Mouse (Mus musculus) neural tube, embryonic 12.5 days (tissue): ENCODE results near the gene Fer1l5. TPM values are rescaled to one million over a fixed set of nuclear protein-coding genes. Genes with fewer than 3 reads are reported as not detected.

Source experiments
- ATAC-seq: fragments of 200-750 bp; cut with Nextera tagmentation; 2 replicates; pipeline ENCODE4 v1.8.0; 2017; ENCODE audit warnings: low read depth, mild to moderate bottlenecking, moderate TSS enrichment, moderate library complexity; ENCODE audit not compliant: low FRiP score
- H3K27ac ChIP-seq: fragments of 300-500 bp; sonication (generic); 2 replicates; pipeline ENCODE4 v1.5.1; 2016
- H3K27me3 ChIP-seq: fragments of 300-500 bp; sonication (generic); replicated peaks from 2 replicates; pipeline ENCODE4 v1.6.1; 2016; ENCODE audit warnings: mild to moderate bottlenecking
- H3K36me3 ChIP-seq: fragments of 300-500 bp; sonication (generic); 2 replicates; pipeline ENCODE4 v1.6.1; 2016; ENCODE audit warnings: mild to moderate bottlenecking
- H3K4me1 ChIP-seq: fragments of 300-500 bp; sonication (generic); 2 replicates; pipeline ENCODE4 v1.6.1; 2016
- H3K4me2 ChIP-seq: fragments of 300-500 bp; sonication (generic); replicated peaks from 2 replicates; pipeline ENCODE4 v1.6.1; 2016; ENCODE audit warnings: mild to moderate bottlenecking
- H3K4me3 ChIP-seq: fragments of 300-500 bp; sonication (generic); 2 replicates; pipeline ENCODE4 v1.5.1; 2016
- H3K9ac ChIP-seq: fragments of 300-500 bp; sonication (generic); 2 replicates; pipeline ENCODE4 v1.6.1; 2016; ENCODE audit warnings: mild to moderate bottlenecking
- H3K9me3 ChIP-seq: fragments of 300-500 bp; sonication (generic); 2 replicates; pipeline ENCODE4 v1.6.1; 2016; ENCODE audit warnings: mild to moderate bottlenecking
- WGBS: fragments of 180-500 bp; shearing (Covaris S2); methylation state at CpG from one replicate; pipeline ENCODE4 v1.1.7; 2016; 5-methylcytosine and 5-hydroxymethylcytosine counted together
- polyA plus RNA-seq: library from polyadenylated mRNA; unstranded; fragments of >200 nt; fragmentation: Nextera tagmentation; extraction: Ambion mirVana; gene quantifications from 2 replicates; pipeline ENCODE4 v1.2.1, GENCODE M21; 2016

Gene Fer1l5
- polyA plus RNA-seq, 1 experiment from 2014 or later, result 2.1 TPM

DNA sequence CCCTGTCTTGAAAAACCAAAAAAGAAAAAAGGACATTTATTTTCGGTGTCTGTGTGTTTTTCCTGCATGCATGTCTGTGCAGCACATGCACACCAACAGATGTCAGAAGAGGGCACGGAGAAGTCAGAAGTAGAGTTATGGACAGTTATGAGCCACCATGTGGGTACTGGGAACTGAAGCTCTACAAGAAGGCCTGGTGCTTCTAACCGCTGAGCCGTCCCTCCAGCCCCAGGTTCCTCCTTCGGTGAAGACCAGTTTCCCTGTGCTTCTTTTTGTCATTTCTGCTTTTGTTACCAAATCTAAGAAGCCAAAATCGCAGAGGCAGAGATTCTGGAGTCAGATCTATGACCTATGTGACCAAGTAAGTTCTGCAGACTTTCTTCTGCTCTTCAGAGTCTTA, 64.4 kb downstream of the Fer1l5 start:
- 93% methylated on average over 6 of the region's 6 CpGs for WGBS
- Histone ChIP-seq H3K9me3 (no peaks in the 10 kb centered on the region), H3K27me3 (no peaks in the 10 kb centered on the region), H3K4me1 (no peaks in the 10 kb centered on the region), H3K27ac (no peak overlapping the region), H3K4me2 (no peak overlapping the region), H3K9ac (no peak overlapping the region), H3K36me3 (peaks cover 82% of the 10 kb centered on the region), H3K4me3 (no peak overlapping the region)
- no peak for ATAC-seq

- peaks cover 79% of the 10 kb centered on the region for H3K36me3 ChIP-seq
- ATAC-seq, result no peak
- H3K9me3 ChIP-seq, result no peaks in the 10 kb centered on the region
- no peak overlapping the region for H3K4me2 ChIP-seq
- H3K9ac ChIP-seq, result no peak overlapping the region
- H3K27me3 ChIP-seq, result no peaks in the 10 kb centered on the region
- H3K4me1 ChIP-seq, result no peaks in the 10 kb centered on the region
- H3K4me3 ChIP-seq, result no peak overlapping the region
- no peak overlapping the region for H3K27ac ChIP-seq
- WGBS, result 97% methylated on average over 3 of the region's 3 CpGs
Observed at GRCm38 (mm10) chr1:36437223-36437622, 65.1 kb downstream of the Fer1l5 start.

GRCm38 (mm10) chr1:36441101-36441500, 69.0 kb downstream of the Fer1l5 start:
- WGBS, result 92% methylated on average over 4 of the region's 4 CpGs

GRCm38 (mm10) chr1:36444471-36445464, 72.7 kb downstream of the Fer1l5 start, which contains the start of gene Lman2l:
Lman2l (minus strand) TSS chr1:36445271.
- Histone ChIP-seq H3K9ac (peak within 1 kb of the TSS; percentile 74), H3K27ac (peak within 1 kb of the TSS; percentile 55), H3K4me1 (0 out of 2 replicates have a peak, but pooled peaks cover 5% of the 10 kb centered on the region), H3K9me3 (no peaks in the 10 kb centered on the region), H3K4me2 (peak within 1 kb of the TSS; percentile 72), H3K27me3 (no peaks in the 10 kb centered on the region), H3K36me3 (peaks cover 15% of the 10 kb centered on the region; the same call in 1 of the 2 replicates), H3K4me3 (peak within 1 kb of the TSS; percentile 74)
- 1% methylated on average over 57 of the region's 57 CpGs for WGBS
- ATAC-seq, result peak; percentile 99

More at GRCm38 (mm10) chr1:36441101-36441500, 69.0 kb downstream of the Fer1l5 start:
- Histone ChIP-seq H3K4me3 (no peak overlapping the region), H3K9ac (no peak overlapping the region), H3K4me1 (0 out of 2 replicates have a peak, but pooled peaks cover 5% of the 10 kb centered on the region), H3K4me2 (no peak overlapping the region), H3K27ac (no peak overlapping the region), H3K27me3 (no peaks in the 10 kb centered on the region), H3K9me3 (no peaks in the 10 kb centered on the region), H3K36me3 (peaks cover 52% of the 10 kb centered on the region)
- no peak for ATAC-seq

GRCm38 (mm10) chr1:36445508-36445907, 73.4 kb downstream of the Fer1l5 start:
- Histone ChIP-seq H3K27me3 (no peaks in the 10 kb centered on the region), H3K9me3 (no peaks in the 10 kb centered on the region), H3K4me3 (no peak overlapping the region), H3K36me3 (peaks cover 15% of the 10 kb centered on the region; the same call in 1 of the 2 replicates), H3K9ac (no peak overlapping the region), H3K4me1 (0 out of 2 replicates have a peak, but pooled peaks cover 5% of the 10 kb centered on the region), H3K4me2 (no peak overlapping the region), H3K27ac (no peak overlapping the region)
- 44% methylated on average over 8 of the region's 8 CpGs for WGBS
- ATAC-seq, result peak; percentile 48; the same call in 1 of the 2 replicates

GRCm38 (mm10) chr1:36446106-36446824, 74.2 kb downstream of the Fer1l5 start:
- H3K27ac ChIP-seq, result no peak overlapping the region
- H3K4me1 ChIP-seq, result 0 out of 2 replicates have a peak, but pooled peaks cover 5% of the 10 kb centered on the region
- no peaks in the 10 kb centered on the region for H3K9me3 ChIP-seq
- peaks cover 12% of the 10 kb centered on the region; the same call in 1 of the 2 replicates for H3K36me3 ChIP-seq
- H3K9ac ChIP-seq, result no peak overlapping the region
- no peaks in the 10 kb centered on the region for H3K27me3 ChIP-seq
- no peak overlapping the region for H3K4me3 ChIP-seq
- 88% methylated on average over 5 of the region's 5 CpGs for WGBS
- ATAC-seq, result no peak
- H3K4me2 ChIP-seq, result no peak overlapping the region

GRCm38 (mm10) chr1:36446841-36447240, 74.8 kb downstream of the Fer1l5 start:
- no peak for ATAC-seq
- Histone ChIP-seq H3K27me3 (no peaks in the 10 kb centered on the region), H3K4me3 (no peak overlapping the region), H3K9me3 (no peaks in the 10 kb centered on the region), H3K36me3 (peaks cover 9% of the 10 kb centered on the region; the same call in 1 of the 2 replicates), H3K27ac (no peak overlapping the region), H3K4me2 (no peak overlapping the region), H3K9ac (no peak overlapping the region), H3K4me1 (0 out of 2 replicates have a peak, but pooled peaks cover 5% of the 10 kb centered on the region)
- WGBS, result 92% methylated on average over 5 of the region's 5 CpGs

DNA sequence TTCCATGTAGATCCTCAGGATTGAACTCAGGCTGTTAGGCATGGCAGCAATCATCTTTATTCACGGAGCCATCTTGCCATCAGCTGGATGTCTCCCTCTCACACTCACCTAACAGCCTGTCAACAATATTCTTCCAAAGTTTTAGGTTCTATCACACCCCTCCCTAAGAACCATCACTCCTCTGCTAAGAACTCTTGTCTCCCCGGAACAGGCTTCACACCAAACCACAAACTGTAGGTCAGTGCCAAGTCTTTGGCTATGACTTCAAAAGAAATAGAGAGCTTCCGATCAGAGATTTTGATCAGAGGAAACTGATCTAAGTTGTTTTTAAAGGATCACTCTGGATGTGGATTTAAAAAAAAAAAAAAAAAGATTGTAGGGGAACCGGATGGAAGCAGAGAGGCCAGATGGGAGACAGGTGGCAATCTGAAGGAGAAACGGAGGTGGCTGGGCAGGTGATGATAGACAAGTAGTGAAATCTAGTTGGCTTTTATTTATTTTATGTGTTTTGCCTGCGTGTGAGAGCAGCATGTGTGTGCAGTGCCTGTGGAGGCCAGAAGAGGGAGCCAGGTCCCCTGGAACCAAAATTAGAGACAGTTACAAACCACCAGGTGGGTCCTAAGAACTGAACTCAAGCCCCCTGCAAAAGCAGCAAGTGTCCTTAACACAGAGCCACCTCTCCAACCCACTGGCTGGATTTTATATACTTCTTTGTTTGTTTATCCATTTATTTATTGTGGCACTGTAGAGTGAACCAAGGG, 82.1 kb downstream of the Fer1l5 start:
- no peaks in the 10 kb centered on the region for H3K9me3 ChIP-seq
- no peak for ATAC-seq
- no peak overlapping the region for H3K9ac ChIP-seq
- no peaks in the 10 kb centered on the region for H3K4me1 ChIP-seq
- no peak overlapping the region for H3K4me2 ChIP-seq
- H3K27me3 ChIP-seq, result no peaks in the 10 kb centered on the region
- H3K27ac ChIP-seq, result no peak overlapping the region
- no peaks in the 10 kb centered on the region for H3K36me3 ChIP-seq
- no peak overlapping the region for H3K4me3 ChIP-seq
- WGBS, result 89% methylated on average over 6 of the region's 6 CpGs

DNA sequence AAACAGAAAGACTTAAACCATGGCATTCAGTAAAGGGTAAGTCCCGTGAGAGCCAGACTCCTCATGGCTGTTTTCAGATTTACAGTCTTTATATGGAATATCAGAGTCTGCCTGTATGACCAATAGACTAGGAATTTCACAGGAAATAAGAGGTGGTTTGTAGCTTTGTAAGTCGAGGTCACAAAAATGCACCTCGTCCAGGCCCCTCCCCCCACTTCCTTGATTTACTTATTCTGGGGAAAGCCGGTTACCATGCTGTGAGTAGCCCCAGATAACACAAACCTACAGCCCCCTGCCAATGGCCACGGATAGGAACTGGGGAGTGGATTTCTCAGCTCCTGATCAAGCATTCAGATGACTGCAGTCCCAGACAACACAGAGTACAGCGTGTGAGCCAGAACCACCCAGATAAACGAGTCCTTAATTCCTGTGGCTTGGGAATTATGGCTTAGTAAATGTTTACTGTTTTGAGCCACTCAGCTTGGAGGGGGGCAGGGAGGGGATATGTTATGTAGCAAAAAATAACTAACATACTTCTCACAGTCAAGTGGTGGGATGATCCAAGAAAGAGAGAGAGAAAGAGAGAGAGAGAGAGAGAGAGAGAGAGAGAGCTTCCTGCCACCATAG, 85.4 kb downstream of the Fer1l5 start:
- Histone ChIP-seq H3K27me3 (no peaks in the 10 kb centered on the region), H3K9ac (no peak overlapping the region), H3K27ac (no peak overlapping the region), H3K9me3 (no peaks in the 10 kb centered on the region), H3K4me2 (no peak overlapping the region), H3K4me1 (no peaks in the 10 kb centered on the region), H3K4me3 (no peak overlapping the region), H3K36me3 (no peaks in the 10 kb centered on the region)
- 47% methylated on average over 7 of the region's 7 CpGs for WGBS
- no peak for ATAC-seq

- Histone ChIP-seq H3K4me2 (no peak overlapping the region), H3K27ac (no peak overlapping the region), H3K36me3 (no peaks in the 10 kb centered on the region), H3K4me1 (no peaks in the 10 kb centered on the region), H3K9me3 (no peaks in the 10 kb centered on the region), H3K9ac (no peak overlapping the region), H3K27me3 (no peaks in the 10 kb centered on the region), H3K4me3 (no peak overlapping the region)
- ATAC-seq, result no peak
- WGBS, result 87% methylated on average over 5 of the region's 5 CpGs
Observed at GRCm38 (mm10) chr1:36458169-36458568, 86.1 kb downstream of the Fer1l5 start.

DNA sequence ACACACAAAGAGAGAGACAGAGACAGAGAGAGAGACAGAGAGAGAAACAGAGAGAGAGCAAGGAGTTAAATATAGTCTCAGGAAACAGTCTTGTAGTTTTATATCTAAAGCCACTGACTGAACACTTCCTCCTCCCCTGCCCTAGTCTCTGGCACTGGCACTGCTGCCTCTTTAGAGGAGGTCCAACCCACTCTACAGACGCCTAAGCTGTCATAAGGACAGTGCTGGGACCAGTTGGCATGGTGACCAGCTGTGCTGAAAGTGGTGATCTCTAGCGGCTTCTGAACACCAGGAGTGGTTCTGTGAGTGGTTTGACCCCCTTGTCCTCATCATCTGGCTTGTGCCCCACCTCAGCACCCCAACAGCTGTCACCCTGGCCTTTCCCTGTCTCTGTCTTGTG, 89.7 kb downstream of the Fer1l5 start:
- no peaks in the 10 kb centered on the region for H3K4me1 ChIP-seq
- no peaks in the 10 kb centered on the region for H3K36me3 ChIP-seq
- H3K27ac ChIP-seq, result no peak overlapping the region
- H3K27me3 ChIP-seq, result no peaks in the 10 kb centered on the region
- H3K9ac ChIP-seq, result no peak overlapping the region
- H3K4me3 ChIP-seq, result no peak overlapping the region
- H3K9me3 ChIP-seq, result no peaks in the 10 kb centered on the region
- no peak for ATAC-seq
- H3K4me2 ChIP-seq, result no peak overlapping the region
- 48% methylated on average over 2 of the region's 2 CpGs for WGBS
